Mouse (Mus musculus): ENCODE results near the gene Olfr730.

Gene Olfr730

GRCm38 (mm10) chr14:50188098-50188497, at the start of gene Olfr730:
Gene Olfr730, minus strand, starts transcription at chr14:50188198.
- DNase-seq (ENCODE audit: low spot score): no peak

GRCm38 (mm10) chr14:50152810-50153209, 35.2 kb downstream of the Olfr730 start, which contains the start of gene Olfr729:
Gene Olfr729, minus strand, starts transcription at chr14:50152910.
- no peak for DNase-seq (ENCODE audit: low spot score)

- no peak for DNase-seq (ENCODE audit: low spot score)
Measured at GRCm38 (mm10) chr14:50142580-50142979, 45.4 kb downstream of the Olfr730 start, which contains the start of gene Olfr728. Gene Olfr728, minus strand, starts transcription at chr14:50142680.

Data from adipocyte (in vitro differentiated cells).